Mouse (Mus musculus) E14TG2a.4 (cell line): Measurements from ENCODE around the gene Ifit2.

Experiments used
- CTCF ChIP-seq: conservative IDR thresholded peaks from 2 replicates; pipeline ENCODE4 v1.5.1; 2014; ENCODE audit warnings: low read length
- NANOG ChIP-seq: IDR thresholded peaks from 2 replicates; pipeline ENCODE4 v1.6.1; 2014; ENCODE audit warnings: borderline replicate concordance, low read length, mixed read lengths
- POU5F1 ChIP-seq: IDR thresholded peaks from 2 replicates; pipeline ENCODE4 v1.6.1; 2014; ENCODE audit warnings: low read length, borderline replicate concordance

DNA sequence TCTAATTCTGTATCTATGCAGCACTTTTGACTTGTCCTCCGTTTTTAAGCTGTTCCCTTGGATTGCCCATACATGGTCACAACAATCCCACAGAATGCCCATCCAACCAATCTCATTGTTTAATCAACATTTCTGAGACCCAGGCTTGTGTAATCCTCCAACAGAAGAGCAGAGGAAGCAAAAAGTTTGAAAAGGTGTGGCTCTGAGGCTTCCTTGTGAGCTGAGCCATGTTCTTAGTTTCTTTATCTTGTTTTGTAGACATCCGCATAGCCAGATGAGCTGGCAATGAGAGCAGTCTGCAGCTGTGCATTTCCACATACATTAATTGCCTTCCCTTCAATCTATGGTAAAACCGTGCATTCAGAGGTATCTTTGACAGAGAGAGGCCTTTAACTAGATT lies 55.0 kb downstream of the Ifit2 start:
- TF ChIP-seq CTCF (no peak), NANOG (no peak), POU5F1 (no peak)
